Mouse (Mus musculus) CD4-positive, CD25-positive, alpha-beta regulatory T cell, adult 4 months (primary cell): Measurements from ENCODE around the gene Med21. TPM values are rescaled to one million over a fixed set of nuclear protein-coding genes. Genes with fewer than 3 reads are reported as not detected.
A peak's percentile ranks its signal among the peaks of the same experiment; 100 is the strongest.

Experiments used
- ATAC-seq: one replicate; pipeline ENCODE4 v1.8.0; 2017
- polyA plus RNA-seq, 2 experiments: library from polyadenylated mRNA; unstranded; fragments of 100-300 nt; shearing (Covaris generic); gene quantifications; one replicate each; pipeline ENCODE4 v1.2.1; 2017

Gene Med21
- polyA plus RNA-seq, 2 experiments from 2014 or later = 54.1 to 67.2 TPM

- ATAC-seq = peak; percentile 45
Observed at GRCm38 (mm10) chr6:146685781-146686308, 43.5 kb downstream of the Med21 start.

- ATAC-seq = no peak
Observed at GRCm38 (mm10) chr6:146686463-146687196, 44.3 kb downstream of the Med21 start.

- ATAC-seq = no peak
Observed at GRCm38 (mm10) chr6:146688010-146688409, 45.7 kb downstream of the Med21 start.

- ATAC-seq = no peak
Observed at GRCm38 (mm10) chr6:146688861-146689260, 46.5 kb downstream of the Med21 start.

- peak; percentile 29 for ATAC-seq
Observed at GRCm38 (mm10) chr6:146697767-146698166, 55.4 kb downstream of the Med21 start.

- no peak for ATAC-seq
Observed at GRCm38 (mm10) chr6:146698376-146698775, 56.0 kb downstream of the Med21 start.

Other genes starting within 250 kb of the Med21 start
- 10 to 100 TPM; 69.7 to 84.1 TPM for gene Itpr2, start 140.3 kb upstream of the Med21 start, polyA plus RNA-seq
- gene Fgfr1op2, start 65.3 kb upstream of the Med21 start, polyA plus RNA-seq = 100 to 1,000 TPM; 107 to 113 TPM
- gene Ints13, start 64.7 kb upstream of the Med21 start, polyA plus RNA-seq = 10 to 100 TPM; 53.1 to 58.5 TPM
- gene Tm7sf3, start 277 bp downstream of the Med21 start, polyA plus RNA-seq = 1 to 10 TPM; 3.8 to 4.2 TPM
- gene Stk38l, start 82.4 kb downstream of the Med21 start, polyA plus RNA-seq = 10 to 100 TPM; 18.7 to 19.9 TPM
- 1 to 10 TPM; 1.3 to 1.7 TPM for gene Arntl2, start 153.5 kb downstream of the Med21 start, polyA plus RNA-seq
- gene Smco2, start 207.6 kb downstream of the Med21 start, polyA plus RNA-seq = not detected
- gene Ppfibp1, start 245.9 kb downstream of the Med21 start, polyA plus RNA-seq = 10 to 100 TPM in 1 of 2 experiments, 1 to 10 TPM in 1; 5.8 to 10.1 TPM